Mouse (Mus musculus) forebrain, embryonic 13.5 days (tissue): ENCODE data around the gene Tubg2. TPM values are rescaled to one million over a fixed set of nuclear protein-coding genes. Genes with fewer than 3 reads are reported as not detected.
A peak's percentile ranks its signal among the peaks of the same experiment; 100 is the strongest.
"Not testable (repeated sequence)": the region's sequence is repeated elsewhere in the genome, so short reads cannot be mapped to it uniquely, and the experiment has no call there.

Source experiments
- ATAC-seq: fragments of 200-750 bp; cut with Nextera tagmentation; 2 replicates; pipeline ENCODE4 v1.8.0; 2017
- H3K27ac ChIP-seq: fragments of 300-500 bp; sonication (generic); 2 replicates; pipeline ENCODE4 v1.5.1; 2015; ENCODE audit warnings: inconsistent platforms, mild to moderate bottlenecking, moderate library complexity
- H3K27me3 ChIP-seq: fragments of 300-500 bp; sonication (generic); 2 replicates; pipeline ENCODE4 v1.6.1; 2015; ENCODE audit warnings: mild to moderate bottlenecking, inconsistent platforms
- H3K36me3 ChIP-seq: fragments of 300-500 bp; sonication (generic); 2 replicates; pipeline ENCODE4 v1.6.1; 2015; ENCODE audit warnings: mild to moderate bottlenecking, inconsistent platforms; ENCODE audit not compliant: poor library complexity, severe bottlenecking
- H3K4me1 ChIP-seq: fragments of 300-500 bp; sonication (generic); 2 replicates; pipeline ENCODE4 v1.6.1; 2015; ENCODE audit warnings: inconsistent platforms
- H3K4me2 ChIP-seq: fragments of 300-500 bp; sonication (generic); 2 replicates; pipeline ENCODE4 v1.6.1; 2015; ENCODE audit warnings: inconsistent platforms, mild to moderate bottlenecking, moderate library complexity
- H3K4me3 ChIP-seq: fragments of 300-500 bp; sonication (generic); 2 replicates; pipeline ENCODE4 v1.5.1; 2015; ENCODE audit warnings: mild to moderate bottlenecking, inconsistent platforms
- H3K9ac ChIP-seq: fragments of 300-500 bp; sonication (generic); 2 replicates; pipeline ENCODE4 v1.6.1; 2015; ENCODE audit warnings: mild to moderate bottlenecking, inconsistent platforms
- H3K9me3 ChIP-seq: fragments of 300-500 bp; sonication (generic); replicated peaks from 2 replicates; pipeline ENCODE4 v1.6.1; 2016; ENCODE audit warnings: inconsistent platforms
- WGBS: fragments of 180-500 bp; shearing (Covaris S2); methylation state at CpG from one replicate; pipeline ENCODE4 v1.1.7; 2015; 5-methylcytosine and 5-hydroxymethylcytosine counted together
- polyA plus RNA-seq: library from polyadenylated mRNA; unstranded; fragments of >200 nt; fragmentation: Nextera tagmentation; extraction: Ambion mirVana; gene quantifications from 2 replicates; pipeline ENCODE4 v1.2.1, GENCODE M21; 2015

Tubg2 gene
- polyA plus RNA-seq, 1 experiment from 2014 or later = 14.6 TPM

GRCm38 (mm10) chr11:101160981-101161505 is 5.3 kb downstream of the Tubg2 start:
- Histone ChIP-seq H3K27me3 (peaks cover 64% of the 10 kb centered on the region), H3K36me3 (peaks cover 22% of the 10 kb centered on the region; the same call in 1 of the 2 replicates), H3K4me1 (peaks cover 14% of the 10 kb centered on the region)
- not testable (repeated sequence) for H3K27ac ChIP-seq, H3K9ac ChIP-seq, H3K4me3 ChIP-seq, ATAC-seq, H3K4me2 ChIP-seq, H3K9me3 ChIP-seq
- 80% methylated on average over 8 of the region's 8 CpGs for WGBS

- Histone ChIP-seq H3K4me3 (no peak overlapping the region), H3K36me3 (peaks cover 26% of the 10 kb centered on the region; the same call in 1 of the 2 replicates), H3K9ac (no peak overlapping the region), H3K4me1 (peaks cover 10% of the 10 kb centered on the region; the same call in 1 of the 2 replicates), H3K4me2 (no peak overlapping the region), H3K27me3 (peaks cover 65% of the 10 kb centered on the region), H3K27ac (no peak overlapping the region), H3K9me3 (no peaks in the 10 kb centered on the region)
- 88% methylated on average over 15 of the region's 15 CpGs for WGBS
- ATAC-seq = no peak
These were observed 5.8 kb downstream of the Tubg2 start for GRCm38 (mm10) chr11:101161551-101161950.

- peaks cover 31% of the 10 kb centered on the region for H3K36me3 ChIP-seq
- H3K4me3 ChIP-seq = no peak overlapping the region
- H3K4me1 ChIP-seq = peaks cover 10% of the 10 kb centered on the region; the same call in 1 of the 2 replicates
- H3K27ac ChIP-seq = no peak overlapping the region
- no peaks in the 10 kb centered on the region for H3K9me3 ChIP-seq
- H3K27me3 ChIP-seq = peaks cover 69% of the 10 kb centered on the region
- H3K4me2 ChIP-seq = no peak overlapping the region
- H3K9ac ChIP-seq = no peak overlapping the region
- WGBS = 54% methylated on average over 5 of the region's 5 CpGs
- no peak for ATAC-seq
These were observed 6.6 kb downstream of the Tubg2 start for GRCm38 (mm10) chr11:101162301-101162700.

- Histone ChIP-seq H3K27me3 (peaks cover 69% of the 10 kb centered on the region), H3K9ac (no peak overlapping the region), H3K4me2 (no peak overlapping the region), H3K27ac (no peak overlapping the region), H3K4me3 (no peak overlapping the region), H3K36me3 (peaks cover 36% of the 10 kb centered on the region), H3K9me3 (no peaks in the 10 kb centered on the region), H3K4me1 (peaks cover 10% of the 10 kb centered on the region; the same call in 1 of the 2 replicates)
- WGBS = 58% methylated on average over 5 of the region's 5 CpGs
- ATAC-seq = no peak
These were observed 7.1 kb downstream of the Tubg2 start for GRCm38 (mm10) chr11:101162772-101163171.

- peaks cover 38% of the 10 kb centered on the region for H3K36me3 ChIP-seq
- H3K9me3 ChIP-seq = no peaks in the 10 kb centered on the region
- H3K27ac ChIP-seq = no peak overlapping the region
- peaks cover 74% of the 10 kb centered on the region for H3K27me3 ChIP-seq
- peaks cover 13% of the 10 kb centered on the region; the same call in 1 of the 2 replicates for H3K4me1 ChIP-seq
- no peak for ATAC-seq
- peak overlapping the region; percentile 17; the same call in 1 of the 2 replicates for H3K9ac ChIP-seq
- WGBS = 9% methylated on average over 49 of the region's 49 CpGs
- H3K4me2 ChIP-seq = peak overlapping the region; percentile 54
- peak overlapping the region; percentile 30 for H3K4me3 ChIP-seq
These were observed 8.0 kb downstream of the Tubg2 start for GRCm38 (mm10) chr11:101163476-101164350.

- no peak for ATAC-seq
- peaks cover 80% of the 10 kb centered on the region for H3K27me3 ChIP-seq
These were observed 8.6 kb downstream of the Tubg2 start for GRCm38 (mm10) chr11:101164351-101164665.

GRCm38 (mm10) chr11:101164677-101165580 is 9.2 kb downstream of the Tubg2 start:
- Histone ChIP-seq H3K9me3 (no peaks in the 10 kb centered on the region), H3K9ac (0 out of 2 replicates have a peak overlapping the region, but pooled peaks have one; percentile 17), H3K4me1 (peaks cover 25% of the 10 kb centered on the region), H3K4me3 (peak overlapping the region; percentile 30), H3K4me2 (peak overlapping the region; percentile 54; the same call in 1 of the 2 replicates), H3K27ac (no peak overlapping the region), H3K36me3 (peaks cover 38% of the 10 kb centered on the region), H3K27me3 (peaks cover 86% of the 10 kb centered on the region)
- 12% methylated on average over 35 of the region's 35 CpGs for WGBS
- no peak for ATAC-seq

More at GRCm38 (mm10) chr11:101164351-101164665, 8.6 kb downstream of the Tubg2 start:
- H3K4me2 ChIP-seq = peak overlapping the region; percentile 54
- H3K9ac ChIP-seq = peak overlapping the region; percentile 17; the same call in 1 of the 2 replicates
- WGBS = 5% methylated on average over 21 of the region's 21 CpGs
- H3K27ac ChIP-seq = no peak overlapping the region
- H3K9me3 ChIP-seq = no peaks in the 10 kb centered on the region
- H3K36me3 ChIP-seq = peaks cover 38% of the 10 kb centered on the region
- peaks cover 19% of the 10 kb centered on the region for H3K4me1 ChIP-seq
- H3K4me3 ChIP-seq = peak overlapping the region; percentile 30

- Histone ChIP-seq H3K27ac (no peak overlapping the region), H3K9ac (no peak overlapping the region), H3K4me1 (peaks cover 33% of the 10 kb centered on the region), H3K4me3 (no peak overlapping the region), H3K9me3 (no peaks in the 10 kb centered on the region), H3K36me3 (peaks cover 36% of the 10 kb centered on the region), H3K4me2 (no peak overlapping the region), H3K27me3 (peaks cover 94% of the 10 kb centered on the region)
- 37% methylated on average over 14 of the region's 14 CpGs for WGBS
- no peak for ATAC-seq
These were observed 10.7 kb downstream of the Tubg2 start for GRCm38 (mm10) chr11:101166357-101166756.

GRCm38 (mm10) chr11:101167211-101167962 is 11.7 kb downstream of the Tubg2 start:
- 40% methylated on average over 19 of the region's 19 CpGs for whole genome bisulfite sequencing
- no peak overlapping the region for H3K9ac ChIP-seq
- peaks cover 41% of the 10 kb centered on the region for H3K4me1 ChIP-seq
- peaks cover 84% of the 10 kb centered on the region for H3K27me3 ChIP-seq
- H3K9me3 ChIP-seq = no peaks in the 10 kb centered on the region
- peaks cover 26% of the 10 kb centered on the region for H3K36me3 ChIP-seq
- H3K4me3 ChIP-seq = no peak overlapping the region
- no peak overlapping the region for H3K27ac ChIP-seq
- no peak overlapping the region for H3K4me2 ChIP-seq
- no peak for ATAC-seq

- Histone ChIP-seq H3K4me1 (peaks cover 45% of the 10 kb centered on the region), H3K9ac (no peak overlapping the region), H3K9me3 (no peaks in the 10 kb centered on the region), H3K27ac (no peak overlapping the region), H3K4me3 (no peak overlapping the region), H3K27me3 (peaks cover 80% of the 10 kb centered on the region), H3K4me2 (no peak overlapping the region), H3K36me3 (peaks cover 25% of the 10 kb centered on the region)
- ATAC-seq = no peak
- WGBS = 38% methylated on average over 8 of the region's 8 CpGs
These were observed 12.2 kb downstream of the Tubg2 start for GRCm38 (mm10) chr11:101167963-101168300.

- Histone ChIP-seq H3K9me3 (no peaks in the 10 kb centered on the region), H3K4me3 (no peak overlapping the region), H3K9ac (no peak overlapping the region), H3K27me3 (peaks cover 80% of the 10 kb centered on the region), H3K27ac (no peak overlapping the region), H3K36me3 (peaks cover 20% of the 10 kb centered on the region), H3K4me1 (peaks cover 50% of the 10 kb centered on the region), H3K4me2 (no peak overlapping the region)
- ATAC-seq = no peak
- 60% methylated on average over 18 of the region's 18 CpGs for WGBS
These were observed 12.7 kb downstream of the Tubg2 start for GRCm38 (mm10) chr11:101168301-101168980.
